Mouse (Mus musculus): ENCODE results near the gene Nos1ap. TPM values are rescaled to one million over a fixed set of nuclear protein-coding genes. Genes with fewer than 3 reads are reported as not detected.

Nos1ap gene
- polyA plus RNA-seq, 1 experiment from 2014 or later, result 19.1 TPM

DNA sequence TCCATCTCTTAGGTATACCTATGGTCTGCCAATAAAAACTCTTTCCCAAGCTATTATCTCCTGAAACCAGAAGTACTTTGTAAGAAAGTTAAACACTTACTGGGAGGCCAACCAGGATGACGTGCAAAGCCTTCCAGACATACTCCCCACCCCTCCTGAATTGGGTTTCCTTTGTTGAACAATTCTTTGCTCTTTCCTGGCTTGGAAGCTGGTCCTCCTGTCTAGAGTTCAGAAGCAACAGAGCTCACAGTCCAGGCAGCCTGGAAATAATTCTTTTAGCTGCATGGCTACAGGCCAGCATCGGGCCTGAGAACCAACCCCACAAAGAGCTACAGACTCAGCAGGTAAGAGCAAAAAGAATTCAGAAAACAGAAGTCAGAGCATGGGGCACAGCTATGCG, 243.4 kb downstream of the Nos1ap start:
- Histone ChIP-seq H3K4me2 (ENCODE audit: low read depth, low read length) (no peak overlapping the region), H3K4me3 (ENCODE audit: low read depth, low read length) (no peak overlapping the region), H3K27ac (ENCODE audit: low read depth, low read length) (no peak overlapping the region), H3K27me3 (ENCODE audit: control insufficient read depth, insufficient read depth, low read length) (no peaks in the 10 kb centered on the region), H3K9ac (replicated peaks; ENCODE audit: low read depth, low read length) (no peak overlapping the region), H3K36me3 (ENCODE audit: control insufficient read depth, insufficient read depth, low read length) (no peaks in the 10 kb centered on the region), H3K4me1 (ENCODE audit: control insufficient read depth, insufficient read depth, low read length) (no peaks in the 10 kb centered on the region), H3K9me3 (ENCODE audit: control insufficient read depth, low read length) (no peaks in the 10 kb centered on the region)
- no peak for ATAC-seq (ENCODE audit: low read depth)
- WGBS, result 79% methylated on average over 3 of the region's 3 CpGs

- no peaks in the 10 kb centered on the region for H3K9me3 ChIP-seq (ENCODE audit: control insufficient read depth, low read length)
- H3K9ac ChIP-seq (replicated peaks; ENCODE audit: low read depth, low read length), result no peak overlapping the region
- no peaks in the 10 kb centered on the region for H3K27me3 ChIP-seq (ENCODE audit: control insufficient read depth, insufficient read depth, low read length)
- no peaks in the 10 kb centered on the region for H3K4me1 ChIP-seq (ENCODE audit: control insufficient read depth, insufficient read depth, low read length)
- no peak overlapping the region for H3K4me2 ChIP-seq (ENCODE audit: low read depth, low read length)
- ATAC-seq (ENCODE audit: low read depth), result no peak
- WGBS, result over 99% methylated on average over 4 of the region's 4 CpGs
- no peaks in the 10 kb centered on the region for H3K36me3 ChIP-seq (ENCODE audit: control insufficient read depth, insufficient read depth, low read length)
- no peak overlapping the region for H3K27ac ChIP-seq (ENCODE audit: low read depth, low read length)
- H3K4me3 ChIP-seq (ENCODE audit: low read depth, low read length), result no peak overlapping the region
These were observed 245.8 kb downstream of the Nos1ap start for GRCm38 (mm10) chr1:170343906-170344305.

DNA sequence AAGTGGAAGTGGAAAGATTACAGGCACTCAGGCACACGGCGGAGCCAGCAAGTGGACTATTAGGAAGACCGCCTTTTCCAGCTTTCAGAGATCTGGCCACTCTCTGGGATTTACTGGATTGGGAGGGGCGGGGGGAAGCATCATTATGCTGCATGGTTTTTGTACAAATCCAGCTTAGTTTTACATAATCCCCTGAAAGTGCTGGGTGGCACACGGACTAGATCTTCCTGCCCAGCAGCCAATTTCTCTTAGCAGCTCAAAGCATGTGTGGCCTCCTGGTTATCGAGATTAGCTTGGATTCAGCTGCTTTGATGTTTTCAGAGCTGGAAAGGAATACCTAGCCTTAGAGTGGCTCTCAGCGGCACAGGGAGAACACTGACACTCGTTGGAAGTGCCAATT, 246.6 kb downstream of the Nos1ap start:
- no peak overlapping the region for H3K9ac ChIP-seq (replicated peaks; ENCODE audit: low read depth, low read length)
- WGBS, result 83% methylated on average over 8 of the region's 8 CpGs
- H3K4me3 ChIP-seq (ENCODE audit: low read depth, low read length), result no peak overlapping the region
- H3K4me2 ChIP-seq (ENCODE audit: low read depth, low read length), result no peak overlapping the region
- no peak for ATAC-seq (ENCODE audit: low read depth)
- no peaks in the 10 kb centered on the region for H3K27me3 ChIP-seq (ENCODE audit: control insufficient read depth, insufficient read depth, low read length)
- H3K4me1 ChIP-seq (ENCODE audit: control insufficient read depth, insufficient read depth, low read length), result no peaks in the 10 kb centered on the region
- no peak overlapping the region for H3K27ac ChIP-seq (ENCODE audit: low read depth, low read length)
- no peaks in the 10 kb centered on the region for H3K9me3 ChIP-seq (ENCODE audit: control insufficient read depth, low read length)
- H3K36me3 ChIP-seq (ENCODE audit: control insufficient read depth, insufficient read depth, low read length), result no peaks in the 10 kb centered on the region

DNA sequence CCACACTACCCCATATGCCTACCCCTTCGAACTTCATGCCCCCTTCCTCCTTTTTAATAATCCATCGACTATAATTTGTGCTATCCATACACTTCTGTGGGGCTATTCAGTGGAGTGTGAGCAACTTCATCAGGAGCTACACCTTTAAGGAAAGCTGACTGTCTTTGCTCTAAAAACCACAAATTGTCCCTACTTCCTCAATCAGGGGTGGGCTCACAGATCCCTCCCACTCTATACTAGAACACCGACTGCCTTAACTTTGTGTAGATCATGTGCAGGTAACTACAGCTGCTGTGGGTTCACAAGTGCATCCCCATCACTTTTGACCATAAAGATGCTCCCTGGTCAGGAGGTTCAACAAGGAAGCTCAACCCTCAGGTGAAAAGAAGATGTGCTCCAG, 249.7 kb downstream of the Nos1ap start:
- no peak for ATAC-seq (ENCODE audit: low read depth)
- WGBS, result 91% methylated on average over 3 of the region's 3 CpGs
- Histone ChIP-seq H3K9me3 (ENCODE audit: control insufficient read depth, low read length) (no peaks in the 10 kb centered on the region), H3K4me3 (ENCODE audit: low read depth, low read length) (no peak overlapping the region), H3K36me3 (ENCODE audit: control insufficient read depth, insufficient read depth, low read length) (no peaks in the 10 kb centered on the region), H3K4me1 (ENCODE audit: control insufficient read depth, insufficient read depth, low read length) (no peaks in the 10 kb centered on the region), H3K27me3 (ENCODE audit: control insufficient read depth, insufficient read depth, low read length) (no peaks in the 10 kb centered on the region), H3K27ac (ENCODE audit: low read depth, low read length) (no peak overlapping the region), H3K9ac (replicated peaks; ENCODE audit: low read depth, low read length) (no peak overlapping the region), H3K4me2 (ENCODE audit: low read depth, low read length) (no peak overlapping the region)

DNA sequence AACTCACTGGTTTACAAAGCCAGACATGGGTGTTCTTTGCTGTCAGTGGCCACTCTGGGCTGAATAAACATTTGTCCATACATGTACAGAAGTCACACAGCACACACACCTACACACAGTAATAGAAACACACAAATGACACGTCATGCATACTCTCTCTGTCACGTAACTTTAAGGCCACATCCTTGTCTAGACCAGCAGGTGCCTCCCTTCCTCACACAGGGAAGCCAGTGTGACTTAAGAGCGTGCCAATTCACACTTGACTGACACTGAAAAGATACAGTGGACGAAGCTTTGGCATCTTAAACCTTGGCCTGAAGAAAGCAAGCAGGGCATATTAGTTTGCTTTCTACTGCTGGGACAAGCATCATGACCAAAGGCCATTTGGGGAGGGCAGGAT, 256.9 kb downstream of the Nos1ap start:
- H3K4me2 ChIP-seq (ENCODE audit: low read depth, low read length), result no peak overlapping the region
- H3K9ac ChIP-seq (replicated peaks; ENCODE audit: low read depth, low read length), result no peak overlapping the region
- no peak overlapping the region for H3K4me3 ChIP-seq (ENCODE audit: low read depth, low read length)
- no peaks in the 10 kb centered on the region for H3K27me3 ChIP-seq (ENCODE audit: control insufficient read depth, insufficient read depth, low read length)
- ATAC-seq (ENCODE audit: low read depth), result no peak; the same call in 1 of the 2 replicates
- H3K27ac ChIP-seq (ENCODE audit: low read depth, low read length), result no peak overlapping the region
- no peaks in the 10 kb centered on the region for H3K36me3 ChIP-seq (ENCODE audit: control insufficient read depth, insufficient read depth, low read length)
- no peaks in the 10 kb centered on the region for H3K9me3 ChIP-seq (ENCODE audit: control insufficient read depth, low read length)
- no peaks in the 10 kb centered on the region for H3K4me1 ChIP-seq (ENCODE audit: control insufficient read depth, insufficient read depth, low read length)
- WGBS, result 71% methylated on average over 4 of the region's 4 CpGs

DNA sequence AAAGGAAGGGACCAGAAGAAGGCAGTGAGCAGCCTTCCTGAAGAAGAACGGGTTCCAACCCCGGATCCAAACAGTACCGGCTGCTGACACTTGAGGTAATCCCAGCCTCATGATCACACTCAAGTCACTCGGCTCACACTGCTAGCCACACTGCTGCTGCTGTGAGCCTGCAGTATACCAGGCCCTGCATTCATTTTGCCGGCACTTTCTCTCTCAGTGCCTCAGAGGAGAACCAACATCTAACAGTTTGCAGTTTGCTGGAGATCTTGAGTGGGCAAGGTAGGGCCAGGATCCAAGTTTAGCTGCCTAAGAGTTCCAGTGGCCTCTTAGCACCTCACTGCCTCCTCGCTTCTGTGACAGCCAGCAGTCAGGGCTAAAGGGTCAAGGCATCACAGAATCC, 257.7 kb downstream of the Nos1ap start:
- 80% methylated on average over 6 of the region's 6 CpGs for WGBS
- no peak overlapping the region for H3K4me3 ChIP-seq (ENCODE audit: low read depth, low read length)
- H3K36me3 ChIP-seq (ENCODE audit: control insufficient read depth, insufficient read depth, low read length), result no peaks in the 10 kb centered on the region
- H3K27ac ChIP-seq (ENCODE audit: low read depth, low read length), result no peak overlapping the region
- no peak overlapping the region for H3K9ac ChIP-seq (replicated peaks; ENCODE audit: low read depth, low read length)
- H3K4me2 ChIP-seq (ENCODE audit: low read depth, low read length), result no peak overlapping the region
- no peak for ATAC-seq (ENCODE audit: low read depth)
- no peaks in the 10 kb centered on the region for H3K9me3 ChIP-seq (ENCODE audit: control insufficient read depth, low read length)
- no peaks in the 10 kb centered on the region for H3K4me1 ChIP-seq (ENCODE audit: control insufficient read depth, insufficient read depth, low read length)
- H3K27me3 ChIP-seq (ENCODE audit: control insufficient read depth, insufficient read depth, low read length), result no peaks in the 10 kb centered on the region

- Histone ChIP-seq H3K4me1 (ENCODE audit: control insufficient read depth, insufficient read depth, low read length) (no peaks in the 10 kb centered on the region), H3K9me3 (ENCODE audit: control insufficient read depth, low read length) (no peaks in the 10 kb centered on the region), H3K4me3 (ENCODE audit: low read depth, low read length) (no peak overlapping the region), H3K27me3 (ENCODE audit: control insufficient read depth, insufficient read depth, low read length) (no peaks in the 10 kb centered on the region), H3K4me2 (ENCODE audit: low read depth, low read length) (no peak overlapping the region), H3K9ac (replicated peaks; ENCODE audit: low read depth, low read length) (no peak overlapping the region), H3K36me3 (ENCODE audit: control insufficient read depth, insufficient read depth, low read length) (no peaks in the 10 kb centered on the region), H3K27ac (ENCODE audit: low read depth, low read length) (no peak overlapping the region)
- WGBS, result 93% methylated on average over 4 of the region's 4 CpGs
- no peak for ATAC-seq (ENCODE audit: low read depth)
These were observed 264.4 kb downstream of the Nos1ap start for GRCm38 (mm10) chr1:170325277-170325676.

- no peak for ATAC-seq (ENCODE audit: low read depth)
- Histone ChIP-seq H3K4me2 (ENCODE audit: low read depth, low read length) (no peak overlapping the region), H3K27me3 (ENCODE audit: control insufficient read depth, insufficient read depth, low read length) (no peaks in the 10 kb centered on the region), H3K9ac (replicated peaks; ENCODE audit: low read depth, low read length) (no peak overlapping the region), H3K9me3 (ENCODE audit: control insufficient read depth, low read length) (no peaks in the 10 kb centered on the region), H3K4me1 (ENCODE audit: control insufficient read depth, insufficient read depth, low read length) (no peaks in the 10 kb centered on the region), H3K4me3 (ENCODE audit: low read depth, low read length) (no peak overlapping the region), H3K27ac (ENCODE audit: low read depth, low read length) (no peak overlapping the region), H3K36me3 (ENCODE audit: control insufficient read depth, insufficient read depth, low read length) (no peaks in the 10 kb centered on the region)
- 96% methylated on average over 1 of the region's 1 CpGs for WGBS
These were observed 265.3 kb downstream of the Nos1ap start for GRCm38 (mm10) chr1:170324312-170324711.

DNA sequence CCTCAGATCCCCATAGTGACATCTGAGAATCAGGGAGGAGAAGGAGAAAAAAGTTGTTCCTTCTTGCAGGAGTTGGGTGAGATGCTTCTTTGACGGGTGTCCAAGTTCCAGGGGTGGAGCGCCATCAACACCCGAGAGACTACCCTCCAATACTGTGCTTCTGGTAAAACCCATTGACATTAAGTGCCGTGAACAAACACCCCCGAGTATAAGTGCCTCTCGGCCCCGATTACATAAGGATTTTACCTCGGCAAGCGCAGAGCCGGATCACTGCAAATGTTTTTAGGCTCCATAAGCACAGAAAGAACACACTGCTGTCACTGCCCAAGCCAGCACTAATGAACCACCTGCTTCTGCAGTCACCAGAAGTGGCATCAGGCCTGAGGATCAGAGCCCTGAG, 266.7 kb downstream of the Nos1ap start:
- Histone ChIP-seq H3K9ac (replicated peaks; ENCODE audit: low read depth, low read length) (no peak overlapping the region), H3K4me2 (ENCODE audit: low read depth, low read length) (no peak overlapping the region), H3K27ac (ENCODE audit: low read depth, low read length) (no peak overlapping the region), H3K36me3 (ENCODE audit: control insufficient read depth, insufficient read depth, low read length) (no peaks in the 10 kb centered on the region), H3K4me3 (ENCODE audit: low read depth, low read length) (no peak overlapping the region), H3K9me3 (ENCODE audit: control insufficient read depth, low read length) (no peaks in the 10 kb centered on the region), H3K27me3 (ENCODE audit: control insufficient read depth, insufficient read depth, low read length) (no peaks in the 10 kb centered on the region), H3K4me1 (ENCODE audit: control insufficient read depth, insufficient read depth, low read length) (no peaks in the 10 kb centered on the region)
- WGBS, result 89% methylated on average over 10 of the region's 10 CpGs
- ATAC-seq (ENCODE audit: low read depth), result no peak

GRCm38 (mm10) chr1:170322046-170322445, 267.6 kb downstream of the Nos1ap start:
- WGBS, result 86% methylated on average over 2 of the region's 2 CpGs
- Histone ChIP-seq H3K4me2 (ENCODE audit: low read depth, low read length) (no peak overlapping the region), H3K9ac (replicated peaks; ENCODE audit: low read depth, low read length) (no peak overlapping the region), H3K4me3 (ENCODE audit: low read depth, low read length) (no peak overlapping the region), H3K36me3 (ENCODE audit: control insufficient read depth, insufficient read depth, low read length) (no peaks in the 10 kb centered on the region), H3K27me3 (ENCODE audit: control insufficient read depth, insufficient read depth, low read length) (no peaks in the 10 kb centered on the region), H3K27ac (ENCODE audit: low read depth, low read length) (no peak overlapping the region), H3K4me1 (ENCODE audit: control insufficient read depth, insufficient read depth, low read length) (no peaks in the 10 kb centered on the region), H3K9me3 (ENCODE audit: control insufficient read depth, low read length) (no peaks in the 10 kb centered on the region)
- no peak for ATAC-seq (ENCODE audit: low read depth)
